Mouse (Mus musculus) bone marrow, adult 2 months (tissue): Measurements from ENCODE around the gene Scn2b.

ENCODE experiments used
- CTCF ChIP-seq: fragments of 200-500 bp; IDR thresholded peaks from 2 replicates; pipeline ENCODE4 v1.5.1; 2011; ENCODE audit warnings: low read length, control low read depth; ENCODE audit not compliant: control insufficient read depth, insufficient read depth
- POLR2A ChIP-seq: fragments of 200-500 bp; IDR thresholded peaks from 2 replicates; pipeline ENCODE4 v1.6.1; 2011; ENCODE audit warnings: low read depth, mild to moderate bottlenecking, control low read depth, low read length, borderline replicate concordance; ENCODE audit not compliant: control insufficient read depth

- TF ChIP-seq POLR2A (no peak), CTCF (no peak)
These were observed 21.5 kb downstream of the Scn2b start for GRCm38 (mm10) chr9:45139082-45139481.
